Mouse (Mus musculus) heart, adult 8-10 months (tissue): ENCODE results near the gene Eln. TPM values are rescaled to one million over a fixed set of nuclear protein-coding genes. Genes with fewer than 3 reads are reported as not detected.

ENCODE experiments used
- DNase-seq: peaks from one replicate; pipeline ENCODE4 v3.0.0; 2022; ENCODE audit warnings: low spot score
- total RNA-seq, 4 experiments: library from RNA; stranded (reverse); gene quantifications; 2 replicates each; pipeline ENCODE4 v1.2.4; 2022

The Eln gene
- total RNA-seq, 4 experiments from 2014 or later: 14.7 to 26.2 (median 17.6) TPM

DNA sequence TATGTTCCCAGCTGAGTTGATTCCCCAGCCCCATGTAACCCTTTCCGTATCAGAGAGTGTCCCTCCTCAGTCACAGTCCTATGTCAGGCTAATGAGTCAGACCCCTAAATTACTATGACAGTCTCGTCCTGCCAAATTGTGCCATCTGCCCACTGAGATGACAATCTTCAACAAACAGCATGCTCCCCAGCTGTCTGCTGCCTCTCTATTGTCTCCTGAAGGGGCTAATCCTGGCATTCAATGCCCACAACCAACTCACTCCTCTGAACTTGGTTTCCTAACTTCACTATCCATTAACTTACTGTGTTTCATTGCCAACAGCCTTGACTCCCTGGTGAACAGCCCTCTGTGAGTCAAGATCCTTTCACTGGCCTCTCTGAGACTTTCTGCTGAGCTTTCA, 62.7 kb downstream of the Eln start:
- no peak for DNase-seq

DNA sequence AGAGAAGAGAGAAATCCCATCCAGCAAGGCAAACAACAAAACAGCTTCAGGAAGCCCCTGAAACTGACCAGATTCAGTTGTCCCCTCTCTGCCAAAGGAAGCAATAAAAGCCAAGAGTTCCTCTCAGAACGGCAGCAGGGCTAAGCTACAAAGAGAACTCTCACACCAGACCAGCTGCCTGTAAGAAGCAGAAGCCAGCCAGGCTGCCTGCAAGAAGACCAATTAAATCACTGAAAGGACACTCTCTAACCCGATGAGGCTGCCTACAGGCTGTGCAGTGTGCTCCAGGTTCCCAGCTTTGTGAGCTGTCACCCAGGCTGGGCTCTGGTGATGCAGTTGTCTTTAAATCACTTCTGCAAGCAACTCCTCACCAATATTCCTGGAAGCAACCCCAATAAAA, 63.3 kb downstream of the Eln start:
- no peak for DNase-seq

GRCm38 (mm10) chr5:134680238-134680637, 66.9 kb downstream of the Eln start:
- no peak for DNase-seq

GRCm38 (mm10) chr5:134678827-134679546, 68.1 kb downstream of the Eln start:
- DNase-seq: no peak

DNA sequence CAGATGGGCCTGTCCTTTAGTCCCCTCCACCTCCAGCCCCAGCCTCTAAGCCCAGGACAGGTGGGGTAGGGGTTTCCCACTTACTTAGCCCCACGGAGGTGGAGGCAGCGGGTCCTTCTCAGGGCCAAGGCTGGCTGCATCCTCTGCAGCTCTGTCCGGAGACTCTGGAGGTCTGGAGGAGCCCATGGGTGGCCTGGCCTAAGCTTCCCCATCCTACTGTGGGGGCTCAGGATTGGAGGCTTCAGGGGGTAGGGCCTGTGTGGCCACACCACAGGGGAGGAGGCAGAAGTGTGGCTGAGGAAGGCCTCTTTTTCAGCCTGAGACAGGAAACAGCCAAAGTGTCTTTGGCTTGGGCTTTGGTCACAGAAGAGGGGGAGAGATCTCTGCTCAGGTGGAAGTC, 69.1 kb downstream of the Eln start:
- peak; percentile 65 for DNase-seq

DNA sequence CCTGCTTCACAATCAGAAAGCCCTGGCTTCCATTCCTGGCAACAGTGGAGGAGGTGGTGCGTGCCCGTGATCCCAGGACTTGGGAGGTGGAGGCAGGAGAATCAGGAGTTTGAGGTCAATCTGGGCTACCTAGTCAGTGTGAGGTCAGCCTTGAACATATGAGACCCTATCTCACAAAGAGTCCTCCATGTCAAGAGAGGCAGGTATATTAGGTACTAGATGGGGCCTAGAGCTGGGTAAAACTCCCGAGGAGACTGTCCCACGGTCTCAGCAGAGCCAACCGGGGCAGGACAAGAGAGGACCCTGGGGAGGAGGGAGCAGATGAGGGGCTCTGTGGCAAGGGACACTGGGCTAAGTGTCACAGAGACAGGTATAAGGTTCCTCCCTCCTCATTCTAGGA, 69.6 kb downstream of the Eln start:
- DNase-seq: no peak

- peak; percentile 91 for DNase-seq
Measured at GRCm38 (mm10) chr5:134675956-134676759, 71.0 kb downstream of the Eln start.

GRCm38 (mm10) chr5:134674977-134675376, 72.1 kb downstream of the Eln start:
- no peak for DNase-seq

- no peak for DNase-seq
Measured at GRCm38 (mm10) chr5:134672611-134673010, 74.5 kb downstream of the Eln start.

GRCm38 (mm10) chr5:134672198-134672516, 75.0 kb downstream of the Eln start:
- DNase-seq: no peak

DNA sequence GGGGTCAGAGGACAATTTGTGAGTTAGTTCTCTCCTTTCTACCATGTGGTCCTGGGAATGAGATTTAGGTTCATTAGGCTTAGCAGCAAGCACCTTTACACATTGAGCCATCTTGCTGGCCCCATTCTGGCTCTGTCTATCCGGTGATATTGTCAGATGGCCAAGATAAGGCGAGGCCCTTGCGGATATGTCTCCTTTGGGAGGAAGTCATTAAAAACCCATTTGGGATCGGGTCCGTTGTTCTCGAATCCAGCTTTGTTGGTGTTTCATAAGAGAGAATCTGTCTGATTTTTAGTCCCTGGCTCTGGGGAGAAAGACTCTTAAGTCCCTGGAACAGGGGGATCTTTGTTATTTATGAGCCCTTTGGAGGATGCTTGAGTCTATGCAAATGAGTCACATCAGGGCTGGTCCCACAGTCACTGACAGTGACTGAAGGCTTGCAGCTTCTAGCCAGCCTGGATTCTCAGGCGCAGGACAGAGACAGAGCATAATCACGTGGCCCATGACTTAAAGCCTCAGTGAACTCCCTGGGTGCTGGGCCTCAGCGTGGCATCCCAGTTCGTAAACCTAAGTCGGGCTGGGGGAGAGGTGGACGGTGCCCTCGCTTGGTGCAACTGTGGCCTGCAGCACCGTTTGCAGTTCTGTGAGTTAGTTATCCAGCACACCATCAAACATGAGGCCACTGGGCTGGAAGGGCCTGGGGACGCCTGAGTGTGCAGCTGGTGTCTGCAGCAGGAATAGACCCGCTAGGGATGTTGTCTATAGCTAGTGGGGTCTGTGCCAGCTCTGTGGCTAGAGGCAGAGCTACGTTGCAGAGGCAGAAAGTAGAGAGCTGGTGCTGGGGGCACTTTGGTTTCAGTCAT, 75.6 kb downstream of the Eln start:
- no peak for DNase-seq

DNA sequence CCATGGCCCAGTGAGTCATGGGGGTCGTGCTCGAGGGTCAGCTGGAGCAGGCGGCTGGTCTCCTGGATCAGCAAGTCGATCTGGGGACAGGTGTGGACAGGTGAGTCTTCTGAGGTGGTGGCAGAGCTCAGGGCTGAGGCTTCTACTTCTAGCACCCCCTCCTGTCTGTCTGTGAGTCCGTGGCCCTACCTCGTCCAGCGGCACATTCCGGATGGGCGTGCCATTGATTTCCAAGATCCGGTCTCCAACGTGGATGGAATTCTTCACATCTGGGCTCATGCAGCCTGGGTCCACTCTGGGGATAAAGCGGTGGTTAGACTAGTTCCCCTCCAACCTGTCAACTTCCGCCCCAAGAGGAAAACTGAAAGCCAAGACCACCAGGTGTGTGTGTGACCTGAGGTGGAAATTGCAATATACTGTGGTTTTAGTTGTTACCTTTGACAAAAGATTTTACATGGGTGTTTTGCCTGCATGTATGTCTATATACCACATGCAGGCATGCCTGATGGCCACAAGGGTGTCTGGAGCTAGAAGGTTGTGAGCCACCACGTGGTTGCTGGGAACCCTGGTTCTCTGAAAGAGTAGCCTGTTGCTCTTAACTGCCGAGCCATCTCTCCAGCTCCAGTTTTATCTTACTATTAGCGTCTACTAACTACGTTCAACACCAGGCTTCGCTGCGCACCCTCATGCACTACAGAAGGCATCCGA, 78.0 kb downstream of the Eln start:
- no peak for DNase-seq

DNA sequence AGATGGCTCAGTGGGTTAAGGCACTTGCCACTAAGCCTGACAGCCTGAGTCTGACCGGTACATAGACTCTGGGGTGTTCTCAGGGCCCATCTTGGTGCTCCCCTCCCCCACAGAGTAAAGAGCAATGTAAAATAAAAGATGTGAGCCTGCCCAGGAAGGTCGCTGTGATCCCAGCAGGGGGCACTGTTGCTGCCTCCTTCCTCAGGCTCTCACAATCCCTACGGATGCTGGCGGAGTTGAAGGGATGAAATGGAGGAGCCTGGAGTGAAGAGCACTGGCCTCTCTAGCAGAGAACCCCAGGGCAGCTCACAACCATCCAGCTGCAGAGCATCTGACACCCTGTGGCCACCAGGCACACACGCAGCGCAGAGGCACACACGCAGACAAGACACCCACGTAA, 78.6 kb downstream of the Eln start:
- DNase-seq: no peak

GRCm38 (mm10) chr5:134656708-134657107, 90.4 kb downstream of the Eln start:
- DNase-seq: no peak

Other genes with a start within 250 kb of the Eln start
- 1 to 10 TPM; 4.5 to 6.8 (median 5.4) TPM for gene Clip2, start 194.9 kb downstream of the Eln start, total RNA-seq
- not detected for gene Syna, start 187.2 kb downstream of the Eln start, total RNA-seq
- 10 to 100 TPM; 21.6 to 26.0 (median 24.6) TPM for gene Rfc2, start 166.0 kb downstream of the Eln start, total RNA-seq
- 1 to 10 TPM in 3 of 4 experiments, under 1 TPM in 1; 0.44 to 2.4 (median 1.8) TPM for gene Lat2, start 132.3 kb downstream of the Eln start, total RNA-seq
- 100 to 1,000 TPM; 124 to 141 (median 129) TPM for gene Eif4h, start 107.8 kb downstream of the Eln start, total RNA-seq
- gene Limk1, start 58.7 kb downstream of the Eln start, total RNA-seq: 1 to 10 TPM; 3.8 to 5.1 (median 4.0) TPM
- gene Tmem270, start 159.4 kb upstream of the Eln start, total RNA-seq: not detected
- not detected for gene Cldn13, start 168.2 kb upstream of the Eln start, total RNA-seq
- gene Mettl27, start 185.0 kb upstream of the Eln start, total RNA-seq: 10 to 100 TPM in 1 of 4 experiments, 1 to 10 TPM in 3; 6.3 to 11.9 (median 7.9) TPM
- gene Cldn4, start 199.6 kb upstream of the Eln start, total RNA-seq: not detected
- gene Cldn3, start 238.9 kb upstream of the Eln start, total RNA-seq: under 1 TPM in 1 of 4 experiments, not detected in 3; 0.28 TPM